Mouse (Mus musculus): ENCODE results near the gene Ephb6.

The Ephb6 gene

GRCm38 (mm10) chr6:41628180-41628579 lies 22.9 kb downstream of the Ephb6 start:
- no peak for DNase-seq (ENCODE audit: low spot score in 2 of 2)

DNA sequence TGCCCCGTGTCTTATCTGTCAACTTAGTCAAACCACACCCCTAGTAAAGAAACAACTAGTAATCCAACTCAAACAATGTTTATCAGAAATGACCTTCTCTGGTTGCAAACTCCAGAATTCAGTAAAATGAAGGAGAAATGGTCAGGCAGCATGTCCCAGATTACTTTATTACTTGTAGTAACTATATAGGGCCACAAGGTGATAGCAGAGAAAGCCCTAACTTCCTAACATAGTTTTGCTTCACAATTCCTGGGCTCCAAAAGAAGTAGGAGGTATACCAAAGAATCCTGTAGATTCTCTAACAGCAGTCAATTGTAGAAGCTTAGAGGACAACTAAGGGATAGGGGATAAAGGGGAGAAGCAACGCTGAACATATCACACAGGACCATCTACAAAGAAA lies 25.5 kb downstream of the Ephb6 start:
- DNase-seq (ENCODE audit: low spot score in 2 of 2): no peak

DNA sequence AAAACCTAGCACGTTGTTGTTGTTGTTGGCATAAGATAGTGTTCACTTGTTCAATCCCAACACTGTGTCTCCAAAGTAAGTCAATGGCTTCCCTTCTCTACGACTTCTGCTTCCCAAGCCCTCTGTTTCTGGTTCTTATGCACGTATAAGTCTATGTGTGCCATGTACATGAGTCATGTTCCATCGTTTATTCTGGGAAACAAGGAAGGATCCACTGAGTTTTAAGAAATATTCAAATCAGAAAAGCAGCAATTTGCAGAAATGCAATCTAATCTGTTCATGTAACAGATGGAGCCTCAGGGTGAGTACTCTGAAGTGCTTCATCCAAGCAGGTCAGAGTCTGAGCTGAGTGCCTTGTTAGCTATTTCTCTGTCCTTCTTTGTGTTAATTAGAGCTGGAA lies 26.3 kb downstream of the Ephb6 start:
- DNase-seq (ENCODE audit: low spot score in 2 of 2): no peak

GRCm38 (mm10) chr6:41635211-41635610 lies 29.9 kb downstream of the Ephb6 start:
- no peak for DNase-seq (ENCODE audit: low spot score in 2 of 2)

DNA sequence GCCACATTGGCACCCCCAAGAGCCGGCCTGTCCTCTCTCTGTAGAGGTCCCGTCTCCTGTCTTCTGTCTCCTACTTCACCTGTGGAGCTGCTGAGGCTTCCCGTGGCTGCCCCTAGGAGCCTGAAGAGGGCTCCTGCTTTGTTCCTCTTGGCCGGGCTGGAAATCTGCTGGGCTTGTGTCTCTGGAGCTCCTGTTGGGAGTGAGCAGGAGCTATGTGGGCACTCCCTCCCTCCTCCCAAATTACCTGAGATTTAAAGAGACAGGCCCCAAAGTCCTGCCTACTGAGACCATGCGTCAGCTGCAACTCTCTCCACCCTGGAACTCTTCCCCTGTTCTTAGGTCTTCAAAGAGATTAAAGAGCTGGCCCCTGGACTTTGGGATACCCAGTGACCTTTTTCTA lies 30.9 kb downstream of the Ephb6 start, which contains the start of gene Trpv6:
Gene Trpv6, minus strand, starts transcription at position 228 of the 400 bp plus-strand sequence.
- DNase-seq (ENCODE audit: low spot score in 2 of 2): no peak

DNA sequence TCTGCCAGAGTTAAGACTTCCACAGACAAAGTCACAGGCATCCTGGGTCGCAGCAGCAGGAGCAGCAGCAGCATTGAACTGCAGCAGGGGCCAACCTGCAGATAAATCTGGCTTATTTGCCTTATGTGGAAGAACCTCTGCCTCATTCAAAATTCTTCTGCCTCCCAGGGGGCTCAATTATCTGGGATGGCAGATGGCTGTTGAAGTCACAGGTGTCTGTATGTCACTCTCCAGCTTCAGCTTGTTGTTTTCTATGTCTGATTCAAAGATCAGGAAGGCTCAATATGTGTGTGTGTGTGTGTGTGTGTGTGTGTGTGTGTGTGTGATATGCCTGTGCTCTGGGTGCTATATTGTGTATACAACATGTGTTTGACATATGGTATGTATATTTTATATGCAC lies 32.1 kb downstream of the Ephb6 start:
- no peak for DNase-seq (ENCODE audit: low spot score in 2 of 2)

- DNase-seq (ENCODE audit: low spot score in 2 of 2): no peak
Observed at GRCm38 (mm10) chr6:41637927-41638506, 32.7 kb downstream of the Ephb6 start.

GRCm38 (mm10) chr6:41640449-41640848 lies 35.2 kb downstream of the Ephb6 start:
- no peak for DNase-seq (ENCODE audit: low spot score in 2 of 2)

DNA sequence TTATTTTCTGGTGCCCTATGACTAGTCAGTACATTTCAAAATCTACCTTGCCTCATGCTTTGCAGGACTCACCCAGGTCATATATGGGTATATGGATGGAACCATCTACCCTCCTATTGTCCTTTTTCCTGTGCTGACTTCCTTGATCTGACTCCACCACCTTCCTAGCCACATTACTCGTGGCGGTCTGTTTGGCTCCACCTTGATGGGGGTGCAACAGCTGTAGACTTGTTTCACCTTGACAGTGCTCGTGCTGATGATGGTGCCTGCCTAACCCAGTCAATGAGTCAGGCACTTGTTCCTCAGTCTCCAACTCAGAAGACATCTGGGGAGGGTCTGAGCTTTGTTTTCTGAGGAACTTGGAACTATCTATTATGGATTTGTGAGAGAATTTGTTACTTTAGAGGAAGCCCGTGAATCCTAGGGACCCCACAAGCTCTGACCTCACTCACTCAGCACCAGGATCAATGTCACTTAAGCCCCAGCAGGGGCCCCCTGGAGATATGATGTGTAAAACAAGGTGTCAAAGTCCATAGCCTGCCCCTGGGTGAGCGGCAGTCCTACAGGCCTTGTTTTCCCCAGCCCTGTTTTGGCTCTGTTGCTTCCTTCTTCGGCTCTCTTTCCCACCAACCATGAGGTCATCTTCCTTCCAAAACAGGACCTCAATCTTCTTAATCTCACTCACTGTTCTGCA lies 36.0 kb downstream of the Ephb6 start:
- no peak for DNase-seq (ENCODE audit: low spot score in 2 of 2)

DNA sequence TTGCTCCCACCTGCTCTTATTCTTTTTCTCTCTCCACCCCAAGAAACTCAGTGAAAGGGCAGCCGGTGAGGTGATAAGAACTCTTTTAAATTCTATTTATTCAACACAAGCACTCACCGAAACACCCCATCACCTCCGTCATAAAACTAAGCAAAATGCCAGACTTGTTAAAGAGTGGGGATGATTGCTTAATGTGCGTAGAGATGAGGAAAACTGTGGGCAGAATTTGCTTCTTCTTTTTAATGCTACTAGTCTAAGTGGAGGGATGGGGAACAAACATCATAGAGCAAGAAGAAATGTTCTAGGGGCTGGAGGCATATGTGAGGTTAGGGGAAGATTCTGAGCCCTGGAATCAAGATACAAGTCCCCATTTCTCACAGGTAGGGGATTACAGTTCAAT lies 37.5 kb downstream of the Ephb6 start:
- no peak for DNase-seq (ENCODE audit: low spot score in 2 of 2)

GRCm38 (mm10) chr6:41643227-41643626 lies 37.9 kb downstream of the Ephb6 start:
- DNase-seq (ENCODE audit: low spot score in 2 of 2): no peak

DNA sequence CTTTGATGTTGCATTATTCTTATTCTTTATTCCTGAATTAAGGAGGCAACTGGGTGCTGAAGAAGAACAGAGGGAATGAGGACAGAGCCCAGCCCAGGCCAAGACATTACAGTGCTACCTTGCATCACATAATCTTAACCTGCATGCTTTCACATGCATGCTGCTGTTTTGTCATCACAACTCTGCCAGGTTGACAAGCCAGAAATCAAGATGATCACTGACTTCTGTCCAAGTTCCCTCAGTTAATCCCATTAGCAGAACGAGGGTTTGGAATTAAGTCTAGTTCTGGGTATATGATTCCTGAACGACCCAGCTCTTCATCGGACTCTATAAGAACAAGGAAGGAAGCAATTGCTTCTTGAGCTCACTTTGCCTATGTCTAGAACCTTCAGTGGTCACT lies 40.9 kb downstream of the Ephb6 start:
- no peak for DNase-seq (ENCODE audit: low spot score in 2 of 2)

DNA sequence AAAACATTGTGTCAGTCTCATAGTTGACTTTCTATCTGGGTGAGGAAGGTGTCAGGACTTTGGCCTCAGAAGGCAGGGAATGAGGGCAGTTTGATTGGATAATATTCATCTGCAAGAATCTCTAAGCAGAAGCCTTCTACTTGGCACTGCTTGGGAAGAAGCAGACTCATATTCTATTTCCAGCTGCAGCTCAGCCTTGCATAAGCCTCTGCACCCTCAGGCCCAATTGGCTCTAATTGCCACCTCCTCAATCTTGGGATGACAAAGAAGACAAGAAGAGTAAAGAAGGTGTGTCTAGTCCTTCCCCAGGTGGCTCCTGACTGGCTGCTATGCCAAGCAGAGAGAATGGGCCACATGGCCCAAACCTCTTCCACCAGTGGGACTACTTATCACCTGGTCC lies 41.4 kb downstream of the Ephb6 start:
- no peak for DNase-seq (ENCODE audit: low spot score in 2 of 2)

DNA sequence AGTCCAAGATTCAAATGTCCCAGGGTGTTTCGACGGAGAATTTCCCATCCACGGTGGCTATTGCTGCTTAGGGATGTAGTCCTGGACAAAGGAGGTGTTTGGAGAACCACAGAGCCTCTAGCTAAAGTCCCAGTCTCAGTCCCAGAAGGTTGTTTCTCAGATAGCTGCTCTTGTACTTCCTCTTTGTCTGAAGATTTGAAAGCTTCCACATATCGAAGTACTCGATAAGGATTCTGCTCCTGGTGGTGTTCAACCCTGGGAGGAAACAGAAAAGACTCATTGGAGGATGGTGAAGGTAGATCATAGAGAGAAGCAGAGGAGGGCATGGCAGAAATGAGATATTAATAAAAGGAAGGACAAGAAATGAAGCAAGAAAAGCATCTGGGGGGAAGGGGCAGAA lies 47.9 kb downstream of the Ephb6 start:
- DNase-seq (ENCODE audit: low spot score in 2 of 2): no peak

GRCm38 (mm10) chr6:41654648-41655047 lies 49.4 kb downstream of the Ephb6 start:
- DNase-seq (ENCODE audit: low spot score in 2 of 2): no peak

DNA sequence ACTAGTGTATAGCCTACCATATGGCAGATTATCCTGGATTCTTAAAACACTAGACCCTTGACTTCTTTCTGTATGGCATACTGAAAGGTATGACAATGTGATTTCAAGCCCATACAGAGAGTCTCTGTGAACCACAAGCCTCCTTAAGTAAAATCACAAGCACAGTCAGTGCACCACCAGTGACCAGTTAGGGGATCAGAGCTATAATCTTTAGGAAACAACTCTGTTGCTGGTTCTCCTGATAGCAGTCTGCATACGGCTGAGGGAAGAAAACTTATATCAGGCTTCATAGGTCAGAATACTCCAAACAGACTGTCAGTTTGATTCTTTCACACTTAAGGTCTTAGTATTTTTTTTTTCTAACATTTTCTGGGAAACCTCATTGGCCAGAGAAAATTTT lies 53.2 kb downstream of the Ephb6 start:
- DNase-seq (ENCODE audit: low spot score in 2 of 2): no peak

DNA sequence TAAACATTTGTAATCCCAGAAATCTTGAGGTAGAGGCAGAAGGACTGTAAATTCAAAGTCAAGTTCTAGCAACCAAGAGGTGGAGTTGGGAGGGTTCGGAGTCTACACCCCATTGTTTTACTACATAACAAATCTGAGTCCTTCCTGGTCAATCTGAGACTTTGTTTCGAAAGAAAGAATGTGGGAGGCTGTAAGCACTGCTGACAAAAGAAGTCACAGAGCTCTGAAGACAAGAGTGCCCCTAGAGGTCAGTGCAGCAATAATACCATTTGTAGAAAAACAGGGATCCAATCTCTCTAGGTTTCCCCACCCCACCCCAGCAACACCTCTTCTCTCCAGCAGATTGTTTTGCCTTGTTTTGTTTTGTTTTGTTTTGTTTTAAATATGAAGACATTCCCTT lies 57.0 kb downstream of the Ephb6 start:
- DNase-seq (ENCODE audit: low spot score in 2 of 2): no peak

Data from heart, adult 9 months (tissue).